Mouse (Mus musculus) forebrain, embryonic 14.5 days (tissue): Measurements from ENCODE around the gene Col23a1. TPM values are rescaled to one million over a fixed set of nuclear protein-coding genes. Genes with fewer than 3 reads are reported as not detected.
"Not testable (repeated sequence)": the region's sequence is repeated elsewhere in the genome, so short reads cannot be mapped to it uniquely, and the experiment has no call there.

Source experiments
- ATAC-seq: fragments of 200-750 bp; cut with Nextera tagmentation; 2 replicates; pipeline ENCODE4 v1.8.0; 2017; ENCODE audit warnings: mild to moderate bottlenecking, moderate library complexity
- DNase-seq: peaks from one replicate; pipeline ENCODE4 v3.0.0-alpha.2; 2015; ENCODE audit warnings: low spot score
- H3K27ac ChIP-seq: fragments of 300-500 bp; sonication (generic); 2 replicates; pipeline ENCODE4 v1.5.1; 2014; ENCODE audit warnings: low read depth, mild to moderate bottlenecking, control low read depth, low read length, moderate library complexity
- H3K27me3 ChIP-seq: fragments of 300-500 bp; sonication (generic); replicated peaks from 2 replicates; pipeline ENCODE4 v1.6.1; 2014; ENCODE audit warnings: low read length, control low read depth, mixed read lengths; ENCODE audit not compliant: control insufficient read depth, insufficient read depth
- H3K36me3 ChIP-seq: fragments of 300-500 bp; sonication (generic); 2 replicates; pipeline ENCODE4 v1.6.1; 2014; ENCODE audit warnings: low read length, control low read depth; ENCODE audit not compliant: control insufficient read depth, insufficient read depth
- H3K4me1 ChIP-seq: fragments of 300-500 bp; sonication (generic); 2 replicates; pipeline ENCODE4 v1.6.1; 2014; ENCODE audit warnings: antibody characterized with exemption, low read length, control low read depth; ENCODE audit not compliant: control insufficient read depth, insufficient read depth
- H3K4me2 ChIP-seq: fragments of 300-500 bp; sonication (generic); 2 replicates; pipeline ENCODE4 v1.6.1; 2014; ENCODE audit warnings: mild to moderate bottlenecking, control low read depth, low read length
- H3K4me3 ChIP-seq: fragments of 300-500 bp; sonication (generic); 2 replicates; pipeline ENCODE4 v1.5.1; 2014; ENCODE audit warnings: low read depth, low read length, control low read depth
- H3K9ac ChIP-seq: fragments of 300-500 bp; sonication (generic); 2 replicates; pipeline ENCODE4 v1.6.1; 2014; ENCODE audit warnings: mild to moderate bottlenecking, low read length, control low read depth, moderate library complexity
- H3K9me3 ChIP-seq: fragments of 300-500 bp; sonication (generic); replicated peaks from 2 replicates; pipeline ENCODE4 v1.6.1; 2016; ENCODE audit warnings: low read length, control low read depth, mixed read lengths; ENCODE audit not compliant: control insufficient read depth
- WGBS: fragments of 180-500 bp; shearing (Covaris S2); extraction: QIAGEN DNeasy Blood & Tissue Kit; methylation state at CpG from one replicate; pipeline ENCODE4 v1.1.7; 2014; 5-methylcytosine and 5-hydroxymethylcytosine counted together
- polyA plus RNA-seq: library from polyadenylated mRNA; unstranded; fragments of >200 nt; fragmentation: Nextera tagmentation; extraction: Ambion mirVana; gene quantifications from 2 replicates; pipeline ENCODE4 v1.2.1, GENCODE M21; 2014

The Col23a1 gene
- polyA plus RNA-seq, 1 experiment from 2014 or later, result 2.5 TPM

DNA sequence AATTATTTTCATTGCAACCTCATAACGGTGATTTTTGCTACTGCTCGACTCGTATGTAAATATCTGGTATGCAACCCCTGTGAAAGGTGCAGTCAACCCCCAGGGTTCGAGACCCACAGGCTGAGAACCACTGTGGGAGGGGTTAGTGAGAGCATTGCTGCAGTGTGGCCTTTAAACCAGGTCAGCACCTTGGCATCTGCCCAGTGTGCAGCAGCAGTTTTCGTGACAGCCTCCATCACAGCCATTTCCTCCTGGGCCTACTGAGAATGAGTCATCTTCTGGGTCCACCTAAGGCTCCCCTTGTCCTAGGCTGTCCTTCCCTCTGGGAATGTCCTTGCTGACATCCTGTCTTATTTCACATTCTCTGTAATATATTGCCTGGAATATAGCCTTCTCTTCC, 64.0 kb downstream of the Col23a1 start:
- WGBS, result 85% methylated on average over 5 of the region's 5 CpGs
- Histone ChIP-seq H3K27ac (no peak overlapping the region), H3K36me3 (no peaks in the 10 kb centered on the region), H3K9me3 (no peaks in the 10 kb centered on the region), H3K9ac (no peak overlapping the region), H3K27me3 (no peaks in the 10 kb centered on the region), H3K4me1 (no peaks in the 10 kb centered on the region), H3K4me3 (no peak overlapping the region), H3K4me2 (no peak overlapping the region)
- no peak for DNase-seq
- ATAC-seq, result no peak

DNA sequence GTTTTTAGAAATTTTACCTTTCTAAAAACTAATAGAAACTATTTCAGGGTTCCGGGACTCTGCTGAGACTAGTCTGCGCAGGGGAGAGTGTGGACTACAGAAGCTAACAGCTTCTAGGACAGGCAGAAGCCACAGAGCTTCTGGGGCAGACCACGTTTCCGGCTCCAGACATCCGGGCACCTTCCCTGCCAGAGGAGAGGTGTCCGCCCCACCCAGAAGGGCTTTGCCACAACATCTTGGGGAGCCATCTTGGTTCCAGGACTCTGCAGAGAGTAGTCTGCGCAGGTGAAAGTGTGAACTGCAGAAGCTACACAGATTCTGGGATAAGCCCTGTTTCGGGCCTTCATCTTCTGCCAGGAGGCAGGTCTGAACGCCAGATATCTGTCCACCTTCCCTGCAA, 69.3 kb downstream of the Col23a1 start:
- not testable (repeated sequence) for H3K9ac ChIP-seq, H3K4me3 ChIP-seq, H3K9me3 ChIP-seq, ATAC-seq, H3K27me3 ChIP-seq, H3K4me2 ChIP-seq, H3K4me1 ChIP-seq, H3K36me3 ChIP-seq, H3K27ac ChIP-seq, DNase-seq
- 89% methylated on average over 9 of the region's 9 CpGs for WGBS

DNA sequence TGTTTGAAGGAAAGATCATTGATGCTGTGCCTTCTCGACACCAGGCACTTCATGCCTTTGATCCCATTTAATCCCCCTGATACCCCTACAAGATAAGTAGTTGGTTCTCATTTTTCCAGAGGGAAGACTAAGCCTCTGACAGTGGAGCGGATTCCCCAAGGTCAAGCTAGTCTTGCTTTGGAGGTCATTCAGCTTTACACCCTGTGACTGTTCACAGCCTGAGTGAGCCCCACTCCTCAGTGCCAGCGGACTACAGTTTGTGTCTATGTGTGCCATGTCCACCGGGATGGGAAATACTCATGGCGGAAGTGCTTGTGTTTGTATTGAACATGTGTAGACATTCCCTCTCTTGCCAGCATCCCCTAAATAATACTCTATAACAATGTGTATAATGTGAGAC, 74.6 kb downstream of the Col23a1 start:
- H3K9me3 ChIP-seq, result no peaks in the 10 kb centered on the region
- H3K27me3 ChIP-seq, result no peaks in the 10 kb centered on the region
- DNase-seq (no peak), ATAC-seq (no peak)
- no peak overlapping the region for H3K4me3 ChIP-seq
- H3K27ac ChIP-seq, result no peak overlapping the region
- H3K4me2 ChIP-seq, result no peak overlapping the region
- no peak overlapping the region for H3K9ac ChIP-seq
- no peaks in the 10 kb centered on the region for H3K4me1 ChIP-seq
- H3K36me3 ChIP-seq, result no peaks in the 10 kb centered on the region
- WGBS, result 85% methylated on average over 5 of the region's 5 CpGs

DNA sequence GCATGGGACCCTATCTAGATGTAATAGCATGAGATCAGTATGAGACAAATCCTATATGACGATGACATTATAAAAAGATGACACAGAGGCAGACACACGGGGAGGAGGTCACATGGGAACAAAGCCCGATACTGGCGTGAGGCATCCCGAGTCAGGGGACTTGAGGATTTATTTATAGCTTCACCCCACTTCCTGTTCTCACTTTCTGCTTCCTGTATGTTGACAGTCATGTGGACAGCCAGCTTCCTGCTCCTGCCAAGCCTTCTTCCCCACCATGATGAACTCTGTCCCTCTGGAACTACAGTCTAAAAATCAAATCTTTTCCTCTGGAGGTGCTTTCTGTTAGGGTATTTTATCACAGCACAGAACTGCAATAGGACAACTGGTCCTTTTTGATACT, 77.6 kb downstream of the Col23a1 start:
- ATAC-seq, result no peak
- Histone ChIP-seq H3K36me3 (no peaks in the 10 kb centered on the region), H3K4me3 (no peak overlapping the region), H3K4me2 (no peak overlapping the region), H3K27me3 (no peaks in the 10 kb centered on the region), H3K27ac (no peak overlapping the region), H3K9me3 (no peaks in the 10 kb centered on the region), H3K9ac (no peak overlapping the region), H3K4me1 (no peaks in the 10 kb centered on the region)
- WGBS, result 90% methylated on average over 5 of the region's 5 CpGs
- no peak for DNase-seq

DNA sequence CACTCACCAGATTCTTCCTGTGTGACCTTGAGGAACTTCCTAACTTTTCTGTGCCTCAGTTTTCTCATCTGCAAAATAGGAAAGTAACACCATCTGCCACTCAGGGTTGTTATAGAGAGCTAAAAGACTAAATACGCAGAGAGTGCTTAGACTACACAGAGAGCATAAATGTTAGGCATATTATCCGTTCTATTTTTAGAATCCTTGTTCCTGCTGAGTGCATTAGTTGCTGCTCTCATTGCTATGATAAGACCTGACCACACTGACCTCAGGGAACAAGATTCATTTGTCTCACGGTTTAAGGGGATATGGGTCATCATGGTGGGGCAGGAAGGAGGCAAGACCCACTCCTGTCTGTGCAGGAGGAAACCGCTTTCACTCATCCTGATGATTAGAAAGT, 80.6 kb downstream of the Col23a1 start:
- WGBS, result 84% methylated on average over 4 of the region's 4 CpGs
- Histone ChIP-seq H3K4me1 (no peaks in the 10 kb centered on the region), H3K9me3 (no peaks in the 10 kb centered on the region), H3K9ac (no peak overlapping the region), H3K36me3 (no peaks in the 10 kb centered on the region), H3K4me3 (no peak overlapping the region), H3K27ac (no peak overlapping the region), H3K27me3 (no peaks in the 10 kb centered on the region), H3K4me2 (no peak overlapping the region)
- no peak for ATAC-seq
- no peak for DNase-seq

DNA sequence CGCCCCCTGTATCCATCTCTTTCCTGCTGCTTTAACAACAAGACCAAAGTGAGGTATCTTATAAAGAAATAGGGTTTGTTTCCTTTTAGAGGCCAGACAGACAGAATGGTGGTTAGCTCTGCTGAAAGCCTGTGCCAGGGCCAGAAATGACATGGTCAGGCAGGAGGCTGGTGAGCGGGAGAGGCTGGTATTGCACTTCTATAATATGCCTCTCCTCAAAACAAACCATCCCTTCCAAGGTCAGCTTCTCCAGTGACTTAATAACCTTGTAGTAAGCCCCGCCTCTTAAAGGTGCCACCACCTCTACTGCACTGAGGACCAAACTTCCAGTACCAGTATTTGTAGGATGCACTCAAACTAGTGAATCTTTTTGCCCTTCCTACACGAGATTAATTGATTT, 81.6 kb downstream of the Col23a1 start:
- no peak for DNase-seq
- Histone ChIP-seq H3K36me3 (no peaks in the 10 kb centered on the region), H3K9me3 (no peaks in the 10 kb centered on the region), H3K4me2 (no peak overlapping the region), H3K27me3 (no peaks in the 10 kb centered on the region), H3K4me3 (no peak overlapping the region), H3K27ac (no peak overlapping the region), H3K4me1 (no peaks in the 10 kb centered on the region), H3K9ac (no peak overlapping the region)
- 66% methylated on average over 4 of the region's 4 CpGs for WGBS
- no peak for ATAC-seq

DNA sequence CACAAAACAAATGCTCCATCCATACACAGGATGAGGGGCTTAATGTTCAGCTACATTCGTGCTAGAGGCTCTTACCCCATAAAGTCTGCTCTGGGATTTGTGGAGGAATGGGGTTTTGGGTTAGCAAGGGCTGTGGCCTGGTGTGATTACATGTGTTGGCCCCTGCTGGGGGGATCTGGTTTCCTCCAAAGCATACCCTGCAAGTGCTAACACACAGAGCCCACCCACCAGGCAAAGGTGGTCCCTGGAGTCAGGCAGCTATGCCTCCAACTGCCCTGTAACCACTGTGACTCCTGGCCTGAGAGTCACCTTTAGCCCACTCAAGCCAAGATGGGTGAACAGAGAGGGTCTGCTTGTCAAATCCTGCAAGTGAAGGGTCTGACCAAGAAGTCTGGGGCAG, 82.2 kb downstream of the Col23a1 start:
- Histone ChIP-seq H3K9ac (no peak overlapping the region), H3K4me2 (no peak overlapping the region), H3K4me3 (no peak overlapping the region), H3K27me3 (no peaks in the 10 kb centered on the region), H3K27ac (no peak overlapping the region), H3K9me3 (no peaks in the 10 kb centered on the region), H3K36me3 (no peaks in the 10 kb centered on the region), H3K4me1 (no peaks in the 10 kb centered on the region)
- DNase-seq (no peak), ATAC-seq (no peak)
- WGBS, result 72% methylated on average over 1 of the region's 1 CpGs

DNA sequence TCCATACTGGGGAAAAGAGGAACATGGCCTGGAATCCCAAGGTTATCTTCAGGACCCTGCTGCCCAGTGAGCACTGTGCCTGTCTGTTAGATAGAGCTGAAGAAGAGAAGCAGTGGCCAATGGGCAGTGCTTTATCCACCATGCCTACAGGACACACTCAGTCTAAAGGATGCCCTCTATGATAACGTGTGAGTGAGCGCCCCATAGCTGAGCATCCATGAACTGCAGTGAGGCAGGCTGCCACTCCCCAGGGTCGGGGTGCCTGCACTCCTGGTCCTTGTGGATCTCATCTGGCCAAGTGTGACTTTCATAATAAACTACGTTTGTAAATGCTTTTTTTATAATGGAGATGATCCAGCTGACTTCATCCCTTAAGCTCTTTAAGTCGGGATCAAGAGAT, 87.5 kb downstream of the Col23a1 start:
- ATAC-seq (no peak), DNase-seq (no peak)
- no peaks in the 10 kb centered on the region for H3K4me1 ChIP-seq
- H3K27me3 ChIP-seq, result no peaks in the 10 kb centered on the region
- H3K4me3 ChIP-seq, result no peak overlapping the region
- H3K27ac ChIP-seq, result no peak overlapping the region
- no peaks in the 10 kb centered on the region for H3K9me3 ChIP-seq
- H3K36me3 ChIP-seq, result no peaks in the 10 kb centered on the region
- WGBS, result 62% methylated on average over 5 of the region's 5 CpGs
- H3K9ac ChIP-seq, result no peak overlapping the region
- H3K4me2 ChIP-seq, result no peak overlapping the region

DNA sequence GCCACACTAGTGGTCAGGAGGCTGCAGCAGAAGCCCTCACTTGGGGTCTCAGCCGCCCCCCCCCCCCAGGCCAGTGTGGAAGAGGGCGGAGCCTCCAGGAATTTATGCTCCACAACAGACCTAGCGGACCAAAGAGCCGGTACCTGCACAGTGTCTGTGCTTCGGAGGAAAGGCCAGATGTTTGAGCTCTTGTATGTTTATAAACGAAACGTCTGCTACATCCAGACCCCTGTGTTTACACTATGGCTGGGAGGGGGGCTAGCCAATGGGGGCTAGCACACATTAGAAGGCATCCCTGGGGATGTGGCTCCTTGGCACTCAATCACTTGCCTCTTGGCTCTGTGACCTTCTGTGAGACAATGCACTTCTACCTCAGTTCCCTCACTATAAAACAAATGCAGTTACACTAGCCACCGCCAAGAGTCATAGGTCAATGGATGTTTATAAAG, 99.2 kb downstream of the Col23a1 start:
- WGBS, result 73% methylated on average over 8 of the region's 8 CpGs
- Histone ChIP-seq H3K27ac (no peak overlapping the region), H3K27me3 (no peaks in the 10 kb centered on the region), H3K4me3 (no peak overlapping the region), H3K4me1 (no peaks in the 10 kb centered on the region), H3K9me3 (no peaks in the 10 kb centered on the region), H3K9ac (no peak overlapping the region), H3K4me2 (no peak overlapping the region), H3K36me3 (no peaks in the 10 kb centered on the region)
- no peak for DNase-seq
- ATAC-seq, result no peak

DNA sequence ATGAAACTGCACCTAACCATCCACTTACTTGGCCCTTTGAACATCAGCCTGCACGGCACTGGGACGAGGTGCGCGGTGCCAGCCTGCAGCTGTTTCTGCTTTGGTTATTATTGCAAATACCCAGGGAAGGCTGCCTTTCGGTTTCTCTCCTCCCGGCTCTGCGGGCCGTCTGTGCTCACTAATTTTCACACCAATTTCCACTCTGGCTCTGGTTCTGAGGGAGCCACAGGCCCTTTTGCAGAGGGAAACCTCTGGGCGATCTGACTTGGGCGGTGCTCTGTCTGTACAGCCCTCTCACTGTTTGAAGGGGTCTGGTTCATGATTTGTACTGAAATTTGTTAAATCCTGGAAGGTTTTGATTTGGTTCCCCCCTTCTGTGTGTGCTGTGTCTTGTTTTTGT, 100.0 kb downstream of the Col23a1 start:
- WGBS, result 79% methylated on average over 10 of the region's 10 CpGs
- Histone ChIP-seq H3K4me3 (no peak overlapping the region), H3K4me2 (no peak overlapping the region), H3K4me1 (no peaks in the 10 kb centered on the region), H3K9me3 (no peaks in the 10 kb centered on the region), H3K27me3 (no peaks in the 10 kb centered on the region), H3K9ac (no peak overlapping the region), H3K27ac (no peak overlapping the region), H3K36me3 (no peaks in the 10 kb centered on the region)
- DNase-seq (no peak), ATAC-seq (no peak)
